Mouse (Mus musculus) liver, embryonic 18 days (tissue): ENCODE measurements around the gene Ppp2r5c. TPM values are rescaled to one million over a fixed set of nuclear protein-coding genes. Genes with fewer than 3 reads are reported as not detected.

Source experiments
- polyA plus RNA-seq: library from polyadenylated mRNA; depleted of rRNA; stranded (reverse); fragments of >200 nt; gene quantifications from 2 replicates; pipeline ENCODE4 v1.2.3, GENCODE M21; 2012; rRNA removed

Ppp2r5c gene
- polyA plus RNA-seq: 20.7 and 21.7 TPM in 2 replicates

GRCm38 (mm10) chr12:110446290-110447170 is at the start of gene Ppp2r5c:
Ppp2r5c (plus strand) TSS chr12:110447120.

GRCm38 (mm10) chr12:110601241-110602218 is 154.6 kb downstream of the Ppp2r5c start, which contains the start of gene Dync1h1:
Dync1h1 (plus strand) TSS chr12:110601452.

Other genes starting within 250 kb of the Ppp2r5c start
- 0.09 and 0.28 TPM in 2 replicates for gene Dio3, start 168.1 kb upstream of the Ppp2r5c start, polyA plus RNA-seq
- gene Dync1h1, start 154.3 kb downstream of the Ppp2r5c start, polyA plus RNA-seq: 21.8 and 26.7 TPM in 2 replicates
- not detected in 2 replicates for gene 1700001K19Rik, start 235.5 kb downstream of the Ppp2r5c start, polyA plus RNA-seq